Mouse (Mus musculus): ENCODE measurements around the gene Hist2h2bb.
A peak's percentile ranks its signal among the peaks of the same experiment; 100 is the strongest.
"Not testable (repeated sequence)": the region's sequence is repeated elsewhere in the genome, so short reads cannot be mapped to it uniquely, and the experiment has no call there.

The Hist2h2bb gene

GRCm38 (mm10) chr3:96263558-96264403 is 5.8 kb upstream of the Hist2h2bb start:
- DNase-seq (ENCODE audit: low read depth): no peak

GRCm38 (mm10) chr3:96264404-96264949 is 5.1 kb upstream of the Hist2h2bb start:
- DNase-seq (ENCODE audit: low read depth): no peak

GRCm38 (mm10) chr3:96266132-96266710 is 3.3 kb upstream of the Hist2h2bb start:
- DNase-seq (ENCODE audit: low read depth): no peak

- DNase-seq (ENCODE audit: low read depth): no peak
Observed at GRCm38 (mm10) chr3:96267541-96267940, 2.0 kb upstream of the Hist2h2bb start.

GRCm38 (mm10) chr3:96268051-96268775 is 1.3 kb upstream of the Hist2h2bb start, which contains the start of gene Hist2h3b:
TSS of gene Hist2h3b (plus strand) at chr3:96268654.
- DNase-seq (ENCODE audit: low read depth): peak; percentile 66

- DNase-seq (ENCODE audit: low read depth): not testable (repeated sequence)
Observed at GRCm38 (mm10) chr3:96268776-96269378, 675 bp upstream of the Hist2h2bb start.

GRCm38 (mm10) chr3:96273591-96274465 is 4.3 kb downstream of the Hist2h2bb start:
- no peak for DNase-seq (ENCODE audit: low read depth)

GRCm38 (mm10) chr3:96277428-96277799 is 7.9 kb downstream of the Hist2h2bb start:
- DNase-seq (ENCODE audit: low read depth): peak; percentile 49

- DNase-seq (ENCODE audit: low read depth): peak; percentile 73
Observed at GRCm38 (mm10) chr3:96277800-96278624, 8.5 kb downstream of the Hist2h2bb start.

- no peak for DNase-seq (ENCODE audit: low read depth)
Observed at GRCm38 (mm10) chr3:96280660-96281059, 11.1 kb downstream of the Hist2h2bb start.

- DNase-seq (ENCODE audit: low read depth): no peak
Observed at GRCm38 (mm10) chr3:96284457-96284856, 14.9 kb downstream of the Hist2h2bb start.

- DNase-seq (ENCODE audit: low read depth): not testable (repeated sequence)
Observed at GRCm38 (mm10) chr3:96287334-96287733, 17.8 kb downstream of the Hist2h2bb start.

- DNase-seq (ENCODE audit: low read depth): no peak
Observed at GRCm38 (mm10) chr3:96289201-96289600, 19.6 kb downstream of the Hist2h2bb start.

- not testable (repeated sequence) for DNase-seq (ENCODE audit: low read depth)
Observed at GRCm38 (mm10) chr3:96290727-96291126, 21.2 kb downstream of the Hist2h2bb start.

- DNase-seq (ENCODE audit: low read depth): no peak
Observed at GRCm38 (mm10) chr3:96292641-96293040, 23.1 kb downstream of the Hist2h2bb start.

- DNase-seq (ENCODE audit: low read depth): no peak
Observed at GRCm38 (mm10) chr3:96293368-96293767, 23.8 kb downstream of the Hist2h2bb start.

- no peak for DNase-seq (ENCODE audit: low read depth)
Observed at GRCm38 (mm10) chr3:96293787-96294186, 24.2 kb downstream of the Hist2h2bb start, which contains the start of gene Fcgr1. TSS of gene Fcgr1 (minus strand) at chr3:96293969.

GRCm38 (mm10) chr3:96298360-96298759 is 28.8 kb downstream of the Hist2h2bb start:
- DNase-seq (ENCODE audit: low read depth): no peak

GRCm38 (mm10) chr3:96299562-96299961 is 30.0 kb downstream of the Hist2h2bb start:
- no peak for DNase-seq (ENCODE audit: low read depth)
